Mouse (Mus musculus): ENCODE results near the gene H3f3b.

GRCm38 (mm10) chr11:115975083-115975420 lies 52.7 kb downstream of the H3f3b start:
- no peak for TF ChIP-seq GATA1 (IDR thresholded peaks at IDR 0.05; ENCODE audit: borderline replicate concordance, low read length)
- no peak for TF ChIP-seq FLI1 (IDR thresholded peaks at IDR 0.05; ENCODE audit: low read length)
